Mouse (Mus musculus): ENCODE measurements around the gene Nbea. TPM values are rescaled to one million over a fixed set of nuclear protein-coding genes. Genes with fewer than 3 reads are reported as not detected.

The Nbea gene
- total and polyA plus RNA-seq, 3 experiments = 0.04 to 0.27 TPM; not detected in 1

- no peak for DNase-seq (ENCODE audit: low read depth, low spot score)
- TF ChIP-seq USF2 (IDR thresholded peaks at IDR 0.05; ENCODE audit: borderline replicate concordance in 1 of 2, insufficient read depth in 1 of 2, low read depth in 1 of 2, low read length in 2 of 2) = no peak
- TF ChIP-seq SIN3A (IDR thresholded peaks at IDR 0.05; ENCODE audit: low read length) = no peak
- TF ChIP-seq BHLHE40 (IDR thresholded peaks at IDR 0.05; ENCODE audit: borderline replicate concordance, low read depth, low read length) = no peak
- TF ChIP-seq MAX (IDR thresholded peaks at IDR 0.05; ENCODE audit: low read length) = no peak
- no peak for TF ChIP-seq MXI1 (IDR thresholded peaks at IDR 0.05; ENCODE audit: low read depth, low read length)
- TF ChIP-seq NELFE (IDR thresholded peaks at IDR 0.05; ENCODE audit: low read depth, low read length) = no peak
- no peak for TF ChIP-seq ZMIZ1 (IDR thresholded peaks at IDR 0.05; ENCODE audit: low read depth, low read length)
- no peak for TF ChIP-seq MAFK (IDR thresholded peaks at IDR 0.05; ENCODE audit: borderline replicate concordance, low read depth, low read length)
- no peak for TF ChIP-seq MYC (IDR thresholded peaks at IDR 0.05; ENCODE audit: low read depth, low read length)
- TF ChIP-seq GATA1 (IDR thresholded peaks at IDR 0.05; ENCODE audit: low read depth, low read length) = no peak
- no peak for TF ChIP-seq UBTF (IDR thresholded peaks at IDR 0.05; ENCODE audit: borderline replicate concordance, insufficient read depth, low read depth, low read length)
- TF ChIP-seq ELF1 (IDR thresholded peaks at IDR 0.05; ENCODE audit: low read depth, low read length) = no peak
- TF ChIP-seq TAL1 (IDR thresholded peaks at IDR 0.05; ENCODE audit: low read length) = no peak
- TF ChIP-seq TCF12 (IDR thresholded peaks at IDR 0.05; ENCODE audit: low read depth, low read length) = no peak
- no peak for TF ChIP-seq POLR2AphosphoS2 (IDR thresholded peaks at IDR 0.05; ENCODE audit: low read length)
- no peak for TF ChIP-seq ZNF384 (IDR thresholded peaks at IDR 0.05; ENCODE audit: low read depth, low read length)
- no peaks in the 10 kb centered on the region for H3K9me3 ChIP-seq (replicated peaks; ENCODE audit: insufficient read depth, low read length)
- no peaks in the 10 kb centered on the region for H3K36me3 ChIP-seq (ENCODE audit: control insufficient read depth in 1 of 2, insufficient read depth in 2 of 2, low read length in 2 of 2)
- H3K79me2 ChIP-seq (ENCODE audit: control insufficient read depth, insufficient read depth, low read length, poor library complexity) = no peaks in the 10 kb centered on the region
- no peak overlapping the region for H3K4me3 ChIP-seq (ENCODE audit: control insufficient read depth in 1 of 2, insufficient read depth in 1 of 2, low read depth in 2 of 2, low read length in 2 of 2)
- no peak overlapping the region for H3K27ac ChIP-seq (ENCODE audit: control insufficient read depth, low read depth, low read length)
- H3K4me1 ChIP-seq (ENCODE audit: control insufficient read depth in 1 of 2, insufficient read depth in 2 of 2, low read length in 2 of 2) = no peaks in the 10 kb centered on the region
- H3K27me3 ChIP-seq (ENCODE audit: control insufficient read depth in 1 of 2, insufficient read depth in 2 of 2, low read length in 2 of 2) = no peaks in the 10 kb centered on the region; a peak in 1 of 4 replicates
- no peak overlapping the region for H3K9ac ChIP-seq (ENCODE audit: control insufficient read depth, low read depth, low read length, poor library complexity, severe bottlenecking)
Measured at GRCm38 (mm10) chr3:55618396-55618795, 565.1 kb downstream of the Nbea start.

- Histone ChIP-seq H3K27ac (ENCODE audit: control insufficient read depth, low read depth, low read length) (no peak overlapping the region), H3K9me3 (replicated peaks; ENCODE audit: insufficient read depth, low read length) (no peaks in the 10 kb centered on the region), H3K36me3 (ENCODE audit: control insufficient read depth in 1 of 2, insufficient read depth in 2 of 2, low read length in 2 of 2) (no peaks in the 10 kb centered on the region), H3K9ac (ENCODE audit: control insufficient read depth, low read depth, low read length, poor library complexity, severe bottlenecking) (no peak overlapping the region), H3K4me3 (ENCODE audit: control insufficient read depth in 1 of 2, insufficient read depth in 1 of 2, low read depth in 2 of 2, low read length in 2 of 2) (no peak overlapping the region), H3K4me1 (ENCODE audit: control insufficient read depth in 1 of 2, insufficient read depth in 2 of 2, low read length in 2 of 2) (no peaks in the 10 kb centered on the region), H3K27me3 (ENCODE audit: control insufficient read depth in 1 of 2, insufficient read depth in 2 of 2, low read length in 2 of 2) (no peaks in the 10 kb centered on the region), H3K79me2 (ENCODE audit: control insufficient read depth, insufficient read depth, low read length, poor library complexity) (no peaks in the 10 kb centered on the region)
- TF ChIP-seq USF2 (IDR thresholded peaks at IDR 0.05; ENCODE audit: borderline replicate concordance in 1 of 2, insufficient read depth in 1 of 2, low read depth in 1 of 2, low read length in 2 of 2) (no peak), MYB (IDR thresholded peaks at IDR 0.05; ENCODE audit: low read depth, low read length) (no peak)
- no peak for DNase-seq (ENCODE audit: low read depth, low spot score)
Measured at GRCm38 (mm10) chr3:55612459-55613115, 570.9 kb downstream of the Nbea start.
